Mouse (Mus musculus) heart, postnatal 36 days (tissue): ENCODE measurements around the gene Dusp1. TPM values are rescaled to one million over a fixed set of nuclear protein-coding genes. Genes with fewer than 3 reads are reported as not detected.
A peak's percentile ranks its signal among the peaks of the same experiment; 100 is the strongest.

ENCODE experiments used
- DNase-seq, 2 experiments: peaks; one replicate each; pipeline ENCODE4 v3.0.0; 2021 to 2022
- intact Hi-C: fragments of 180-260 bp; cut with DNase I; formaldehyde crosslinking; loops from one replicate; pipeline ENCODE4 v1.15.1; 2025
- total RNA-seq, 2 experiments: library from RNA; stranded (reverse); gene quantifications; 2 replicates each; pipeline ENCODE4 v1.2.3; 2021

Gene Dusp1
- total RNA-seq, 2 experiments from 2014 or later: 49.6 to 105 TPM

GRCm38 (mm10) chr17:26508345-26508960 lies 53.5 kb downstream of the Dusp1 start:
- peak; percentile 97 to 99 for DNase-seq
- intact Hi-C loops: loop anchor here (1.0 to 5.0 kb wide), 5 partner anchors 39 to 130 kb away; no protein-coding TSS in a partner anchor

- intact Hi-C loops: loop anchor here (1.0 to 5.0 kb wide), 5 partner anchors 39 to 131 kb away; no protein-coding TSS in a partner anchor
- DNase-seq: no peak
These were observed 54.0 kb downstream of the Dusp1 start for GRCm38 (mm10) chr17:26507966-26508344.

DNA sequence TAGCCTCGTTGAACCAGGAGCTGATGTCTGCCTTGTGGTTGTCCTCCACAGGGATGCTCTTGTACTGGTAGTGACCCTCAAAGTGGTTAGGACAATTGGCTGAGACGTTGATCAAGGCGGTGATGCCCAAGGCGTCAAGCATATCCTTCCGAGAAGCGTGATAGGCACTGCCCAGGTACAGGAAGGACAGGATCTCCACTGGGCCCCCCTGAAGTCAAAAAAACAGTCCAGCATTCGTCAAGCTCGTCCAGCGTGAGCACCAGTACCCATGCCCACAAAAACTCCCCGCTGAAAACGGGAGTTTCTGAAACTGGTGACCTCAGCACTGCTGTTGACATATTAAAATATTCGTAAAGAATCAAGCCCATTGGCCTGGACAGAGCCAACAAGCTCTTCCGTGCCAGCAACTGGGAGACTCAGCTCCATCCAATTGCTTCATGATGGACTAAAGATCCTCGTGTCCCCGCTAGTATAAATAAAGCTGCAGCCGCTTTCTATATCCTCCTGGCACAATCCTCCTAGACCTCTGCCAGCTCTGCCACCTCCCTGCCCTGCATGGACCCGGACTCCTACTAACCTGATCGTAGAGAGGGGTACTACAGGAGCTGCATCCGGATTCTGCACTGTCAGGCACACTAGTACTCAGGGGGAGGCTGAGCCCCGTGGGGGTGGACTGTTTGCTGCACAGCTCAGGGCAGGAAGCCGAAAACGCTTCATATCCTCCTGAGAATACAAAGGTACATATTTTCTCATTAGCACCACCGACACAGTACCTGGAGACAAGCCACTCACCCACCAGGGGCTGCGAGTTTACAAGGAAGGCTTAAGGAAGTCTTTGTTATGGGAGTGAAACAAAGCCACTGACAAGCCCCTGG lies 54.7 kb downstream of the Dusp1 start:
- DNase-seq: peak; percentile 64 to 76
- intact Hi-C loops: loop anchor here (1.0 to 5.0 kb wide), 2 partner anchors 41 to 115 kb away; no protein-coding TSS in a partner anchor

GRCm38 (mm10) chr17:26506031-26506641 lies 55.8 kb downstream of the Dusp1 start:
- intact Hi-C loops: loop anchor here (1.0 to 5.0 kb wide), 2 partner anchors 40 to 116 kb away; no protein-coding TSS in a partner anchor
- peak; percentile 70 to 73 for DNase-seq

GRCm38 (mm10) chr17:26505181-26505581 lies 56.7 kb downstream of the Dusp1 start:
- DNase-seq: peak in 1 of 2 experiments; percentile 52
- intact Hi-C loops: loop anchor here (5.0 kb wide), 1 partner anchor 117 kb away; no protein-coding TSS in a partner anchor

GRCm38 (mm10) chr17:26503981-26504671 lies 57.8 kb downstream of the Dusp1 start:
- intact Hi-C loops: loop anchor here (1.0 kb wide), 1 partner anchor 13 kb away; no protein-coding TSS in a partner anchor

GRCm38 (mm10) chr17:26502808-26503671 lies 58.9 kb downstream of the Dusp1 start:
- intact Hi-C loops: no loop called here

More at GRCm38 (mm10) chr17:26503981-26504671, 57.8 kb downstream of the Dusp1 start:
- peak; percentile 82 to 83 for DNase-seq

GRCm38 (mm10) chr17:26501826-26502225 lies 60.1 kb downstream of the Dusp1 start:
- DNase-seq: no peak
- intact Hi-C loops: no loop called here

More at GRCm38 (mm10) chr17:26502808-26503671, 58.9 kb downstream of the Dusp1 start:
- peak; percentile 73 to 79 for DNase-seq

GRCm38 (mm10) chr17:26498626-26499025 lies 63.3 kb downstream of the Dusp1 start:
- intact Hi-C loops: no loop called here
- no peak for DNase-seq

- peak in 1 of 2 experiments; percentile 59 for DNase-seq
- intact Hi-C loops: no loop called here
These were observed 64.5 kb downstream of the Dusp1 start for GRCm38 (mm10) chr17:26497416-26497923.

GRCm38 (mm10) chr17:26494642-26495468 lies 67.1 kb downstream of the Dusp1 start:
- intact Hi-C loops: no loop called here

DNA sequence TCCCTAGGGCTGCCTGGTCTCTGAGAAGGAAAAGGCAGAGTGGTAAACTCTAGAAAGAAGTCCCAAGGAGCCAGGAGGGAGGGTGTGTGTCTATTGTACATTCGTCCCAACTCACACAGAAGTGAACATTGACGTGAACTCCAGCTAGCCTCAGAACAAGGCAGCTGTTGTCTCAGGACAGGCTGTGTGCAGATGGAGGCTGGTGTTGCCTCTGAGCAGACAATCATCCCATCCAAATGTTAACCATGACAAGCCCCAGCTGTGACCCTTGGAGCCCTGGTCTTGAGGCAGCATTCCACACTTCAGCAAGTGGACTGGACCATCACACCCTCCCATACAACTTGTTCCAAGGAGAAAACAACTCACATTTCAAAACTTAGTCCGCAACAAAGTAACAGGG lies 69.7 kb downstream of the Dusp1 start:
- intact Hi-C loops: no loop called here
- DNase-seq: peak in 1 of 2 experiments; percentile 50

More at GRCm38 (mm10) chr17:26494642-26495468, 67.1 kb downstream of the Dusp1 start:
- DNase-seq: no peak

- intact Hi-C loops: loop anchor here (1.0 kb wide), 1 partner anchor 13 kb away; no protein-coding TSS in a partner anchor
- DNase-seq: peak in 1 of 2 experiments; percentile 75
These were observed 71.0 kb downstream of the Dusp1 start for GRCm38 (mm10) chr17:26490910-26491309.

DNA sequence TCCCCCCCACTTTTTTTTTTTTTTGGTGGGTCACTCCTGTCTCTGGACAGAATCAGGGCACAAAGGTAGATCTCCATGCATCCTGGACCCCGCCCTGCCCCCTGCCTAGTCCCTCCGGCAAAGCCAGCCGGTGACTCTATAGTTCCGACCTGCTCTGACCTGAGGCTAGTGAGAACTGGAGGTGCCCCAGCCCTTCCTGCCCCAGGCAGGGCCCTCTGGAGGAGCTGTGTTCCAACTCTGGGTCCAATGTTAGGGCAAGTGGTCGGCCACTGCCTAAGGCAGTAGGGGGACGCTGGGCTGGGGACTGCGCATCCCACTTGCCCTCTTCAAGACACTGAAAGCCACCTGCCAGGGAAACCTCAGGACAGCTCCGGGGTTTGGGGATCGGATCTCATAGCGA lies 71.9 kb downstream of the Dusp1 start:
- no peak for DNase-seq
- intact Hi-C loops: no loop called here

GRCm38 (mm10) chr17:26488711-26489403 lies 73.1 kb downstream of the Dusp1 start:
- intact Hi-C loops: no loop called here
- peak; percentile 65 to 76 for DNase-seq

- DNase-seq: no peak
- intact Hi-C loops: no loop called here
These were observed 74.0 kb downstream of the Dusp1 start for GRCm38 (mm10) chr17:26487917-26488316.

DNA sequence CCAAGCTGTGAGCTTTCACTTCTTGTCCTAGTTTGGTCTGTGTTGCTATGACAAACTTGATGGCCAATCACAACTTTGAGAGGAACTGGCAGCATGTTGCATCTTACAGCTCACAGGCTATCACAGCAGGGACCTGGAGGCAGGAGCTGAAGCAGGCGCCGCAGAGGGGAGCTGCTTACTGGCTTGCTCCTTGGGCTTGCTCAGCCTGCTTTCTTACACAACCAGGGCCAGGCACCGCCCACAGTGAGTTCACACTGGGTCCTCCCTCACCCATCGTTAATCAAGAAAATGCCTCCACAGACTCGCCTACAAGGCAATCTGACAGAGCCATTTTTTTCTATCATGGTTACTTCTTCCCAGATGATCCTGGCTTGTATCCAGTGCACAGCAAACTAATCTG lies 74.7 kb downstream of the Dusp1 start:
- intact Hi-C loops: no loop called here
- peak in 1 of 2 experiments; percentile 38 for DNase-seq
